Mouse (Mus musculus) ES-Bruce4 (cell line): ENCODE measurements around the gene Fbxl17. TPM values are rescaled to one million over a fixed set of nuclear protein-coding genes. Genes with fewer than 3 reads are reported as not detected.

Experiments used
- H3K27ac ChIP-seq: 2 replicates; pipeline ENCODE4 v1.5.1; 2012; ENCODE audit warnings: low read length, inconsistent platforms; ENCODE audit not compliant: insufficient read depth
- H3K27me3 ChIP-seq: 2 replicates; pipeline ENCODE4 v1.6.1; 2012; ENCODE audit warnings: mild to moderate bottlenecking, low read length, inconsistent platforms; ENCODE audit not compliant: control insufficient read depth, poor library complexity, insufficient read depth, severe bottlenecking
- H3K36me3 ChIP-seq: 2 replicates; pipeline ENCODE4 v1.6.1; 2012; ENCODE audit warnings: inconsistent platforms, mild to moderate bottlenecking, low read length, moderate library complexity; ENCODE audit not compliant: control insufficient read depth, poor library complexity, insufficient read depth, severe bottlenecking
- H3K4me1 ChIP-seq: one replicate; pipeline ENCODE4 v1.8.1; 2011; ENCODE audit warnings: low read length; ENCODE audit not compliant: control insufficient read depth, insufficient read depth
- H3K4me3 ChIP-seq: 2 replicates; pipeline ENCODE4 v1.5.1; 2011; ENCODE audit warnings: low read depth, mild to moderate bottlenecking, low read length
- H3K9ac ChIP-seq: 2 replicates; pipeline ENCODE4 v1.6.1; 2012; ENCODE audit warnings: low read depth, mild to moderate bottlenecking, inconsistent platforms; ENCODE audit not compliant: poor library complexity, severe bottlenecking
- H3K9me3 ChIP-seq: replicated peaks from 2 replicates; pipeline ENCODE4 v1.6.1; 2012; ENCODE audit warnings: mild to moderate bottlenecking, low read length, inconsistent platforms; ENCODE audit not compliant: control insufficient read depth, poor library complexity, insufficient read depth, severe bottlenecking
- CTCF ChIP-seq: IDR thresholded peaks from one replicate; pipeline ENCODE4 v1.8.1; 2011; ENCODE audit warnings: low read depth, low read length
- EP300 ChIP-seq: IDR thresholded peaks from 2 replicates; pipeline ENCODE4 v1.6.1; 2011; ENCODE audit warnings: low read depth, low read length; ENCODE audit not compliant: insufficient read depth
- POLR2A ChIP-seq: IDR thresholded peaks from one replicate; pipeline ENCODE4 v1.8.1; 2011; ENCODE audit warnings: low read length; ENCODE audit not compliant: insufficient read depth
- polyA plus RNA-seq: library from polyadenylated mRNA; stranded (reverse); fragments of >200 nt; gene quantifications from 2 replicates; pipeline ENCODE4 v1.2.4, GENCODE M21; 2011; ENCODE audit warnings: low read depth; ENCODE audit not compliant: missing spikeins, insufficient read depth, insufficient read length

The Fbxl17 gene
- polyA plus RNA-seq, 1 experiment, result 11.7 TPM

- Histone ChIP-seq H3K27me3 (no peaks in the 10 kb centered on the region), H3K27ac (no peak overlapping the region), H3K9ac (no peak overlapping the region), H3K4me1 (no peaks in the 10 kb centered on the region), H3K9me3 (no peaks in the 10 kb centered on the region), H3K4me3 (no peak overlapping the region), H3K36me3 (no peaks in the 10 kb centered on the region)
- no peak for TF ChIP-seq POLR2A
Observed at GRCm38 (mm10) chr17:63271000-63271399, 228.8 kb downstream of the Fbxl17 start.

- TF ChIP-seq CTCF (no peak), EP300 (no peak), POLR2A (no peak)
- Histone ChIP-seq H3K27me3 (no peaks in the 10 kb centered on the region), H3K9me3 (no peaks in the 10 kb centered on the region), H3K36me3 (no peaks in the 10 kb centered on the region), H3K9ac (no peak overlapping the region), H3K4me1 (no peaks in the 10 kb centered on the region), H3K4me3 (no peak overlapping the region), H3K27ac (no peak overlapping the region)
Observed at GRCm38 (mm10) chr17:63270513-63270912, 229.3 kb downstream of the Fbxl17 start.

DNA sequence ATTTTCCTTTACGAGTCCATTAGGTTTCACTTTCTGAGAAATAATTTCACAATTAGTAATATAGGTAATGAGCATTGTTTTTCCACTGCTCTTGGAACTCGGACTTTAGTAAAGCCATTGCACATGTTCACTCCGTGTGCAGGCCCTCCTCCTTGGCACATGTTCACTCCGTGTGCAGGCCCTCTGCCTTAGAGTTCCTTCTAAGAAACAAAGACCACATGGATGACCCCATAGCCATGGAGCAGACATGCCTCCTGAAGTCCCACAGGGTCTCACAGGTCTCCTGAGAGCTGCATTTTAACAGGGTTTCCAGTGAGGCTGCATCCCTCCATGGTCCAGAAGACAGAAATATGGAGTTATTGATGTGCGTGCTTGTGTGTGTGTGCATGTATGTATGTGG is 237.1 kb downstream of the Fbxl17 start:
- Histone ChIP-seq H3K27ac (no peak overlapping the region), H3K4me1 (no peaks in the 10 kb centered on the region), H3K36me3 (no peaks in the 10 kb centered on the region), H3K9ac (no peak overlapping the region), H3K4me3 (no peak overlapping the region), H3K9me3 (no peaks in the 10 kb centered on the region), H3K27me3 (no peaks in the 10 kb centered on the region)
- TF ChIP-seq EP300, result no peak
- TF ChIP-seq POLR2A, result no peak
- no peak for TF ChIP-seq CTCF

DNA sequence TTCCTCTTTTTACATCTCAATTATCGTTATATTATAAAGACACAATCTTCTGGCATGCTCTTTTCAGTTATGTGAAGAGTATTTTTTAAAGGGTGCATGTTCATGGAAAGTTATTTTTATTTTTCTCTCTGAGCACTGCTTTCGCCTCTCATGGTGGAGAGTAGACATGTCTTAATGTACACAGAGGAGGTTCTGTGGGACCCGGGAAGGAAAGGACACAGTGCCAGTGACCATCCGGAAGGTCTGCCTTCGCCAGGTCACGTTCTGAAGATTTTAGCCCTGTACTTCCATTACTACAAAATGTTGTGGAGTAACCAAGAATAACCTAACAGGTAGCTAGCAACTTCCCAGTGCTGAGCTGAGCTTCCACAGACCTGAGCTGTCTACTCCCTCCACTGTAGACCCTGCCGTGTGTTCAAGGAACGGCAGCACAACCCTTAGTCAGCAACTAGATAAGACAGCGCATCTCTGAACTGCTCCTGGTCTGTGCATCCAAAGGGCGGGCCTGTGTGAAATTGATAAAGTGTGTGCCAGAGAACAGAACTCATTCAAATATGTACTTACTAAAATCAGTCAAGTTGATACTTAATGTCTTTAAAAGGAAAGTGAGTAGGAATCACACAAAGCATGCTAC is 238.2 kb downstream of the Fbxl17 start:
- Histone ChIP-seq H3K4me3 (no peak overlapping the region), H3K27me3 (no peaks in the 10 kb centered on the region), H3K9ac (no peak overlapping the region), H3K36me3 (no peaks in the 10 kb centered on the region), H3K9me3 (no peaks in the 10 kb centered on the region), H3K4me1 (no peaks in the 10 kb centered on the region), H3K27ac (no peak overlapping the region)
- TF ChIP-seq CTCF, result no peak
- TF ChIP-seq POLR2A, result no peak
- no peak for TF ChIP-seq EP300

- H3K9me3 ChIP-seq, result no peaks in the 10 kb centered on the region
- no peaks in the 10 kb centered on the region for H3K27me3 ChIP-seq
- no peak for TF ChIP-seq EP300
- no peak for TF ChIP-seq CTCF
Observed at GRCm38 (mm10) chr17:63259091-63259490, 240.7 kb downstream of the Fbxl17 start.

GRCm38 (mm10) chr17:63246144-63246619 is 253.6 kb downstream of the Fbxl17 start:
- H3K9ac ChIP-seq, result no peak overlapping the region
- no peaks in the 10 kb centered on the region for H3K36me3 ChIP-seq
- no peaks in the 10 kb centered on the region for H3K9me3 ChIP-seq
- TF ChIP-seq POLR2A (no peak), EP300 (no peak), CTCF (no peak)
- H3K4me3 ChIP-seq, result no peak overlapping the region
- no peak overlapping the region for H3K27ac ChIP-seq
- no peaks in the 10 kb centered on the region for H3K4me1 ChIP-seq
- no peaks in the 10 kb centered on the region for H3K27me3 ChIP-seq

More at GRCm38 (mm10) chr17:63259091-63259490, 240.7 kb downstream of the Fbxl17 start:
- Histone ChIP-seq H3K9ac (no peak overlapping the region), H3K4me3 (no peak overlapping the region), H3K27ac (no peak overlapping the region), H3K4me1 (no peaks in the 10 kb centered on the region), H3K36me3 (no peaks in the 10 kb centered on the region)
